Mouse (Mus musculus): ENCODE data around the gene Gm26965. TPM values are rescaled to one million over a fixed set of nuclear protein-coding genes. Genes with fewer than 3 reads are reported as not detected.

Gm26965 gene
- total RNA-seq, 1 experiment, result 0.18 TPM

DNA sequence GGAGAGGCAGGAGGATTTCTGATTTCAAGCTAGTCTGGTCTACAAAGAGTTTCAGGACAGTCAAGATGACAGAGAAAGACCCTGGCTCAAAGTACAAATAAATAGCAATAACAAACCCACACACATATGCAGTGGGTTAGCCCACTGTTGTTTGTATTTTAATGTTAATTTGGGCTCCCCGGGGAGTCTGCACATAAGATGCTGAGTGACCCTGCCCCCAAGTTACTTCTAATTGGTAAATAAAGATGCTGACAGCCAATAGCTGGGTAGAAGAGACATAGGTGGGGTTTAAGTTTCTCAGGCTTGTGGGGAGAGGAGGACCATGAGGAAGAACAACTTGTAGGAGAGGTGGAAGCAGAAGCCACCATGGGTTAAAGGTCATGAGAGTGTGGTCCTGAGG, 20.0 kb upstream of the Gm26965 start:
- in situ Hi-C loops (cut with MboI; ENCODE audit: low sequenced_read_pairs in 2 of 2, unreplicated experiment in 2 of 2), result no loop called here
- TF ChIP-seq CHD2 (IDR thresholded peaks at IDR 0.05; ENCODE audit: low read depth, low read length), result no peak
- TF ChIP-seq MAFK (IDR thresholded peaks at IDR 0.05; ENCODE audit: insufficient read depth, low read depth, low read length), result no peak
- TF ChIP-seq ZC3H11A (IDR thresholded peaks at IDR 0.05; ENCODE audit: borderline replicate concordance, low read depth, low read length), result no peak
- TF ChIP-seq HCFC1 (IDR thresholded peaks at IDR 0.05; ENCODE audit: borderline replicate concordance, insufficient read depth, low read length), result no peak
- TF ChIP-seq ZNF384 (IDR thresholded peaks at IDR 0.05; ENCODE audit: low read depth, low read length), result no peak
- H3K36me3 ChIP-seq (ENCODE audit: control insufficient read depth, insufficient read depth, low read length, poor library complexity, severe bottlenecking), result peaks cover 2% of the 10 kb centered on the region; the same call in 1 of the 2 replicates
- H3K9me3 ChIP-seq (ENCODE audit: control insufficient read depth, insufficient read depth, low read depth, low read length), result no peaks in the 10 kb centered on the region
- H3K4me3 ChIP-seq (ENCODE audit: insufficient read depth in 1 of 2, low read depth in 1 of 2, low read length in 2 of 2, poor library complexity in 1 of 2, severe bottlenecking in 1 of 2), result no peak overlapping the region
- DNase-seq (ENCODE audit: low read depth, low spot score), result no peak
- H3K27ac ChIP-seq (ENCODE audit: insufficient read depth, low read depth, low read length, poor library complexity, severe bottlenecking), result no peak overlapping the region
- peaks cover 0 to 4% of the 10 kb centered on the region in 2 experiments; a peak in 2 of 4 replicates for H3K4me1 ChIP-seq (ENCODE audit: control insufficient read depth in 2 of 2, insufficient read depth in 2 of 2, low read length in 2 of 2, poor library complexity in 1 of 2)
- no peak overlapping the region for H3K9ac ChIP-seq (ENCODE audit: insufficient read depth, low read depth, low read length, poor library complexity, severe bottlenecking)

- DNase-seq (ENCODE audit: low read depth, low spot score), result no peak
- Histone ChIP-seq H3K9ac (ENCODE audit: insufficient read depth, low read depth, low read length, poor library complexity, severe bottlenecking) (no peak overlapping the region), H3K4me1 (ENCODE audit: control insufficient read depth in 2 of 2, insufficient read depth in 2 of 2, low read length in 2 of 2, poor library complexity in 1 of 2) (peaks cover 5 to 12% of the 10 kb centered on the region in 2 experiments; a peak in 3 of 4 replicates), H3K36me3 (ENCODE audit: control insufficient read depth, insufficient read depth, low read length, poor library complexity, severe bottlenecking) (no peaks in the 10 kb centered on the region), H3K9me3 (ENCODE audit: control insufficient read depth, insufficient read depth, low read depth, low read length) (no peaks in the 10 kb centered on the region), H3K4me3 (ENCODE audit: insufficient read depth in 1 of 2, low read depth in 1 of 2, low read length in 2 of 2, poor library complexity in 1 of 2, severe bottlenecking in 1 of 2) (no peak overlapping the region), H3K27ac (ENCODE audit: insufficient read depth, low read depth, low read length, poor library complexity, severe bottlenecking) (no peak overlapping the region)
- in situ Hi-C loops (cut with MboI; ENCODE audit: low sequenced_read_pairs in 2 of 2, unreplicated experiment in 2 of 2), result no loop called here
- no peak for TF ChIP-seq MAFK (IDR thresholded peaks at IDR 0.05; ENCODE audit: insufficient read depth, low read depth, low read length)
- no peak for TF ChIP-seq ZNF384 (IDR thresholded peaks at IDR 0.05; ENCODE audit: low read depth, low read length)
- TF ChIP-seq HCFC1 (IDR thresholded peaks at IDR 0.05; ENCODE audit: borderline replicate concordance, insufficient read depth, low read length), result no peak
- no peak for TF ChIP-seq CHD2 (IDR thresholded peaks at IDR 0.05; ENCODE audit: low read depth, low read length)
- TF ChIP-seq ZC3H11A (IDR thresholded peaks at IDR 0.05; ENCODE audit: borderline replicate concordance, low read depth, low read length), result no peak
These were observed 1.2 kb upstream of the Gm26965 start for GRCm38 (mm10) chr13:67527049-67527730.

DNA sequence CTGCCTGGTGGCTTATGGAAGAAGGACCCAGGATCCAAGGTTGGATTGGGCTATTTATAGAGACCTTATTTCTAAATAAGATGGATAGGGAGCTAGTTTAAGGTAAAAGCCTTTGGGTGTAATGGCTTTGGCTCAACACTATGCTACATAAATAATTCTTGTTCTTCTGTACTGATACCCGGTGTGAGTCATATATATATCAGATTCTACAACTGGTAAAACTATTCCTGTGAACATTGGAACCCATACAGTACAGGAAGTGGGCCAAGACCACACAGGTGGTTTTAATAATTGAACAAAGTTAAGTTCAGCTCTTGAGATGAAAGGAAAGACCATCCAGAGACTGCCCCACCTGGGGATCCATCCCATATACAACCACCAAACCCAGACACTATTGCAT, 25.0 kb downstream of the Gm26965 start:
- no peaks in the 10 kb centered on the region for H3K36me3 ChIP-seq (ENCODE audit: control insufficient read depth, insufficient read depth, low read length, poor library complexity, severe bottlenecking)
- no peak for TF ChIP-seq ZC3H11A (IDR thresholded peaks at IDR 0.05; ENCODE audit: borderline replicate concordance, low read depth, low read length)
- TF ChIP-seq MAFK (IDR thresholded peaks at IDR 0.05; ENCODE audit: insufficient read depth, low read depth, low read length), result no peak
- no peak for TF ChIP-seq HCFC1 (IDR thresholded peaks at IDR 0.05; ENCODE audit: borderline replicate concordance, insufficient read depth, low read length)
- TF ChIP-seq ZNF384 (IDR thresholded peaks at IDR 0.05; ENCODE audit: low read depth, low read length), result no peak
- no peak for TF ChIP-seq CHD2 (IDR thresholded peaks at IDR 0.05; ENCODE audit: low read depth, low read length)
- H3K27ac ChIP-seq (ENCODE audit: insufficient read depth, low read depth, low read length, poor library complexity, severe bottlenecking), result no peak overlapping the region
- in situ Hi-C loops (cut with MboI; ENCODE audit: low sequenced_read_pairs in 2 of 2, unreplicated experiment in 2 of 2), result no loop called here
- H3K4me3 ChIP-seq (ENCODE audit: insufficient read depth in 1 of 2, low read depth in 1 of 2, low read length in 2 of 2, poor library complexity in 1 of 2, severe bottlenecking in 1 of 2), result no peak overlapping the region
- no peak overlapping the region for H3K9ac ChIP-seq (ENCODE audit: insufficient read depth, low read depth, low read length, poor library complexity, severe bottlenecking)
- H3K9me3 ChIP-seq (ENCODE audit: control insufficient read depth, insufficient read depth, low read depth, low read length), result no peaks in the 10 kb centered on the region
- no peak for DNase-seq (ENCODE audit: low read depth, low spot score)
- H3K4me1 ChIP-seq (ENCODE audit: control insufficient read depth in 2 of 2, insufficient read depth in 2 of 2, low read length in 2 of 2, poor library complexity in 1 of 2), result peaks cover 0 to 2% of the 10 kb centered on the region in 2 experiments; a peak in 1 of 4 replicates

DNA sequence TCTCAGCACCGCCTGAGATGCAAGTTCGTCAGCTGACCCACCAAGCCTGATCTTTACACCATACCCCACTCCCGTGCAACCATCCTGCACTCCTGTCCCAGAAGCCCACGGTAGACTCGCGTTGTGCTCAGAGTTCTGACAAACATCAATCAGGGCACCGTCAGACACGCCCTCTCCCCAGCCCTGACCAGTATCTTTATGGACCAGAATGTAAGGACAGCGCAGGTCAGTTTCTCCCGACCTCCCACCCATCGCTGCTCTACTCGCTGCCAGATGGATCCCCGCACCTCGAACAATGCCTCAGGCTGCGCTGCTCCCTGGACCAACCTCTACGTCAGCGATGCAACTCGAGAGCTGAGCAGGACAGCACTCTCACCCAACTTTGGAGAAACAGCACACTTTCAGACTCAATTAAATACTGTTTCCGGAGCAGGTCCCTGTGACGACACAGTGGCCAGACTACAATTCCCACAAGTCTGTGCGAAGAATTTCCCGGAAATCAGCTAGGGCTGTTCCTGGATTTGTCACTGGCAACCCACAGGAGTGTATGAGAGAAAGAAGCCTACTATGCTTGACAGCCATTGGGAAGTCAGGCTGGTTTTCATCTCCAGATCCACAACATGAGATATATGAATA, 25.7 kb downstream of the Gm26965 start, which contains the start of gene Zfp58:
Gene Zfp58, minus strand, starts transcription at position 472 of the 636 bp plus-strand sequence.
- TF ChIP-seq HCFC1 (IDR thresholded peaks at IDR 0.05; ENCODE audit: borderline replicate concordance, insufficient read depth, low read length) (peak; percentile 92), ZNF384 (IDR thresholded peaks at IDR 0.05; ENCODE audit: low read depth, low read length) (no peak; the same call in 1 of the 2 replicates), ZC3H11A (IDR thresholded peaks at IDR 0.05; ENCODE audit: borderline replicate concordance, low read depth, low read length) (no peak), MAFK (IDR thresholded peaks at IDR 0.05; ENCODE audit: insufficient read depth, low read depth, low read length) (no peak)
- peak within 1 kb of the TSS; percentile 81 for H3K9ac ChIP-seq (ENCODE audit: insufficient read depth, low read depth, low read length, poor library complexity, severe bottlenecking)
- H3K27ac ChIP-seq (ENCODE audit: insufficient read depth, low read depth, low read length, poor library complexity, severe bottlenecking), result no peak within 1 kb of the TSS; the same call in 1 of the 2 replicates
- H3K4me3 ChIP-seq (ENCODE audit: insufficient read depth in 1 of 2, low read depth in 1 of 2, low read length in 2 of 2, poor library complexity in 1 of 2, severe bottlenecking in 1 of 2), result peak within 1 kb of the TSS; percentile 88 to 98
- no peaks in the 10 kb centered on the region for H3K36me3 ChIP-seq (ENCODE audit: control insufficient read depth, insufficient read depth, low read length, poor library complexity, severe bottlenecking)
- in situ Hi-C loops (cut with MboI; ENCODE audit: low sequenced_read_pairs in 2 of 2, unreplicated experiment in 2 of 2), result no loop called here
- H3K4me1 ChIP-seq (ENCODE audit: control insufficient read depth in 2 of 2, insufficient read depth in 2 of 2, low read length in 2 of 2, poor library complexity in 1 of 2), result peaks cover 0 to 2% of the 10 kb centered on the region in 2 experiments; a peak in 1 of 4 replicates
- DNase-seq (ENCODE audit: low read depth, low spot score), result peak; percentile 82
- H3K9me3 ChIP-seq (ENCODE audit: control insufficient read depth, insufficient read depth, low read depth, low read length), result no peaks in the 10 kb centered on the region

Data from ES-E14 (cell line).